Mouse (Mus musculus) adrenal gland, adult 2 months (tissue): Measurements from ENCODE around the gene Ssbp3. TPM values are rescaled to one million over a fixed set of nuclear protein-coding genes. Genes with fewer than 3 reads are reported as not detected.
A peak's percentile ranks its signal among the peaks of the same experiment; 100 is the strongest.

Experiments
- DNase-seq: peaks from one replicate; pipeline ENCODE4 v3.0.0; 2021
- polyA plus RNA-seq: library from polyadenylated mRNA; depleted of rRNA; stranded (reverse); fragments of >200 nt; gene quantifications from 2 replicates; pipeline ENCODE4 v1.2.3, GENCODE M21; 2012
- total RNA-seq, 2 experiments: library from RNA; stranded (reverse); gene quantifications; 2 replicates each; pipeline ENCODE4 v1.2.3; 2021

Ssbp3 gene
- total and polyA plus RNA-seq, 3 experiments = 73.9 to 88.5 (median 85.0) TPM

DNA sequence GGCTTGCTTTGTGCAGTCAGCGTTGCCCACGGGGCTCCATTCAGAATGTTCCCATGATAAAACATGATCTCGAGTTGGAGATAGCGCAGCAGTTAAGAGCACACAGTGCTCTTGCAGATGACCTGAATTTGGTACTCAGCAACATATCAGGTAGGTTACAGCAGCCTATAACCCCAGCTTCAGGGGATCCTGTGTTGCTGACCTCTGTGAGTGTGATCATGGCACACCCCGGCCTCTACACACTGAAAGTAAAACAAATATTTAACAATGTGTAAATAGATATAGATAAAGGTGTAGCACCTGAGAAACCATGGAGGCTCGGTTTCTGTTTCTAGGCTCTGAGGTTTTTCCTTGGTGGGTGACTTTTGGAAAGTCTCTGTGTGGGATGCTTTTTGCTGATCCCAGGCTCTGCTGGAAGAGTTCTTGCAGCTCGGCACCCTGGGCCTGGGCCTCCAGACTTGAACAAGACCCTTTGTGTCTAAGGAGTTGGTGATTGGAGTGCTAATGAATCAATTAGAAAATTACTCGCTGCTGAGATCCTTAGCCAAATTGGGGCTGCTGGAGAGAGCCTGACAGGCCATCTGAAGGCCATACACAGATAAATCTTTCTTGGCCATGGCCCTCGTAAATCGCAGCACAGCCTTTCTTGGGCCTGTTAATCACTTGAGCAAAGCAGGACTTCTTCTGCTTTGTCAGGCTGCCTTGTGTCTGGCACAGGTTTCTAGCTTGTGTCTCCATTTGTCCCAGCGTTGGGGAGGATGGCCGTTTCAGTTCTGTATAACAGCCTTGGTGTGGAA, 49.2 kb downstream of the Ssbp3 start:
- peak; percentile 62 for DNase-seq

DNA sequence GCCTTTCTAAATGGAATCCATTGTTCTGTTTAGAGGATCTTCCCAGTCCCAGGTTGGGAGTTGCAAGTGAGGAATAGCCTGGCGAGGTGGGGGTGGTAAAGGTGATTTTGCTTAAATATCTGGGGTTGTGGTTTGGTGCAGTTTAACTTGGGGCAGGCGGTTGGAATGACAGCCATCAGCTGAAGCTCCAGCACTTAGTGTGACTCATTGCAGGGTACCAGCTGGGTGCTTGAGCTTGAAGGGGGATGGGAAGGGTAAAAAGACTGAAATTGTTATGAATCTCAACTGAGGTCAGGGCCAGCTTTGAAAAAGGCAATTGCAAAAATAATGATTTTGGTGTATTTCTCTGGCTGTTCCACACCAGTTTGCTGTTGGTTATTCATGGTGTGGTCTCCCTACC, 50.0 kb downstream of the Ssbp3 start:
- DNase-seq = no peak

DNA sequence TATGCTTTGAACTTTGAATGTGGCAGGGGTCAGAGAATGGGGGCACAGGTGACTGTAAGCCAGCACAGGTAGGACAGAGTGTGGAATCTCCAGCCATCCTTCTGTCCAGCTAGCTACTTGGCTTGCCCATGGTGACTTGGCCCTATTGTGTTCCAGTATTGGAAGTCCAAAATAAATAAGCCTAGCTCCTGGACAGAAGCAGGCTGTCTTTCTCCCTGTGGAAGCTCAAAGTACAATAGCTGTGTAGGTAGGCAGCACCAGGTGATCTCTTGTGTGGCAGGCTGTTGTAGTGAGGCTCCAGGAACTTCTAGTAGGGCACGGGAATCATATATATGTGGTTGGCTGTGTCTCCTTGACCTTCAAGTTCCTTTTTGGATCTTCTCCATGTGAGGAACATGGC, 50.8 kb downstream of the Ssbp3 start:
- DNase-seq = no peak

DNA sequence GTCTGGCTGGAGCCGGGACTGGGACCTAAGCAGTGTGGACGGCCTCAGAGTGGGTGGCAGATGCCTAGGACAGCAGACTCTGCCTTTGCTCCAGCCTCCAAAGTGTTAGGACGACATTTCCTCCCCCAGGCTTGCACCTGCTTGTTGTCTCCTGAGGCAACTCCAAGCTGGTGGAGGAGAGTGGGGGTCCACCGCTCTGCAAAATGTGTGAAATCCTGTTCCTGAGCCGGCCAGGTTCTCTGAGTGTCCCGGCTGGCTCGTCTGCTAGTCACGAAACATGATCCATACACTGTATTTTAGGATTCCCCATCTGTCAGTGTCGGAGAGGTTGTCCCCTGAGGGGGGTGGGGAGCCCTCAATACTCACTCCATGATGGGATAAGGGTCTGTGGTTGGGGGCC, 53.9 kb downstream of the Ssbp3 start:
- no peak for DNase-seq

DNA sequence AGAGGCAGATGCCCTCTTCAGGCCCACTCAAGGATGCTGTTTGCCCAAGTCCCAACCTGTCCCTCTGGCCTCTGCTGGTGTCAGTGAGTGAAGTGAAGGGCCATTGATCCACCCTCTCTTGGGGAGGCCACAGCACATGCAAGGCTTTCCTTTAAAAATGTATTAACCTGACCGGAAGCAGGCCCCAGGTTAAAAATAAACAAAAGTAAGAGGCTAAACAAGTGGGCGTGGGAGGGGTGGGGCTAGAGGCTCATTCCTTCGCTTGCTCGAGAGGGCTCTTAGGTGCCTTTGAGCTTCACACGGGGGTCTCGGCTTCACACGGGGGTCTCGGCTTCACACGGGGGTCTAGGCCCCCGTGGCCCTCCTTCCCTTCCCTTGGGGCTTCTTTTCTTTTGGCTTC, 54.5 kb downstream of the Ssbp3 start:
- DNase-seq = no peak

DNA sequence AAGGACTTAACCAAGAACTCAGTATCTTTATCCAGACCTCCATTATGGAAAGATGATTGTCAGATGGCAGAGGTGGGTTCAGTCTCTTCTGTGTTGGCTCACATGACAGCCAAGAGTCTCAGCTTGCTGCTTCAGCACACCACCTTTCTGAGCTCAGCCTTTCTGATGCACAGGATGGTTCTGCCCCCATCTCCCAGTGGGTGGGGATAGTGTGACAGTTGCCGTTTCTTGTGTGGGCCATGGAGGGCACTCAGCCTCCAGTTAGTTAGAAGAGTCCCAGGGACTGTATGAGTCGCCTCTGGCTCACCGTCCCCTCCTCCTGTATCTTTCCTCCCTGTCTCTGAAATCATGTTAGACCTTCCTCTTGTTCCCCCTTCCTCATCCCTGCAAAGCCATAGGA, 55.9 kb downstream of the Ssbp3 start:
- DNase-seq = no peak

DNA sequence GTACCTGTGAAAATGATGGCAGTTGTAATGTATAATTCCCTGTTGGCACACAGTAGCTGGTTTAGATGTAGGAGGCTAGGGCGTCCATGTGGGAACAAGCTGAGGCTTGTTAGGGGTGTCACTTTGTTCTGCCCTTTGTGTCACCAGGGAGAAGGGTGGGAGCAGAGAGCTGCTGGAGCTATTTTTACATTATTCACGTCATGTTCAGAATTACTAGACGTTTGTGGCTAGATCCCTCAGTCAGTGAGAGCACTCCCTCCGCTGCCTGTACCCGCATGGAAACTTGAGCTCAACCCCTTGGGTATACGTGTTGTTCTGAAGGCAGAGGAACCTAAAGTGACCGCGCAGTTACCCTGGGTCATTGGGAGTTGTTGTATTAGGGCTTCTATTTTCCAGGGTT, 58.4 kb downstream of the Ssbp3 start:
- no peak for DNase-seq

DNA sequence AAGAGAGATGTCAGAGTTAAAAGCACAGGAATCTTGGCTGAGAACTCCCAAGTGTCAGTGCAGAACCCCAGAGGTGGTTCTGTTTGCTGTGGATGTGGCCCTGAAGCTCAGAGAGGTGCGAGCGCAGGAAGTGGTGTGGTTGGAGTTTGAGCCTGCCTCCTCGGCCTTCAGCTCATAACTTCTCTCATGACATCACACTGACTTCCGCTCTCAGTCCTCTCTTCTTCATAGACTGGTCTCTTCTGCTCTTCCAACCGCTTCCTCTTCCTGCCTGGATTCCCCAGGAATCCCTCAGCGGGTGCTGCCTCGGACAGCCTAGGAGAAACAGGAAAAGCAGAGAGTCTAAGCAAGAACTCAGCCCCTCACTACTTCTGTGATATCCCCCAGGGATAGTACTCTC, 60.3 kb downstream of the Ssbp3 start:
- DNase-seq = no peak

DNA sequence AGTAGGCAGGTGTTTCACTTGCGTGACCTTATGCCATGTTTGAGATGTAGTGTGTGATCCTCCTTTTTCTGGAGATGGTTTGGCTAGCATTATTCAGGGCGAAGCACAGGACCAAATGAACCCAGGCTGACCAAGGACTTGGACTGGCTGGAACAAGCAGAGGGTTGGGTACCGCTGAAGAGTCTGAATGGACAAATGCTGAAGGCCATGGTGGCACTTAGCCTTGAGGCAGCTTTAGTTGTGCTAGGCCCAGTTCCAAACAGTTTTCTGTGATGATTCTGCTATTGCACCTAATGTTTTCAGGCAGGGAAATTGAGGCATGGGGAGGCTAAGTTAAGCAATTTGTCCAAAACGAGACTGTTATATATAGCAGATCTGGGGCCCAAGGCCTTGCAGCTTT, 61.6 kb downstream of the Ssbp3 start:
- peak; percentile 51 for DNase-seq

DNA sequence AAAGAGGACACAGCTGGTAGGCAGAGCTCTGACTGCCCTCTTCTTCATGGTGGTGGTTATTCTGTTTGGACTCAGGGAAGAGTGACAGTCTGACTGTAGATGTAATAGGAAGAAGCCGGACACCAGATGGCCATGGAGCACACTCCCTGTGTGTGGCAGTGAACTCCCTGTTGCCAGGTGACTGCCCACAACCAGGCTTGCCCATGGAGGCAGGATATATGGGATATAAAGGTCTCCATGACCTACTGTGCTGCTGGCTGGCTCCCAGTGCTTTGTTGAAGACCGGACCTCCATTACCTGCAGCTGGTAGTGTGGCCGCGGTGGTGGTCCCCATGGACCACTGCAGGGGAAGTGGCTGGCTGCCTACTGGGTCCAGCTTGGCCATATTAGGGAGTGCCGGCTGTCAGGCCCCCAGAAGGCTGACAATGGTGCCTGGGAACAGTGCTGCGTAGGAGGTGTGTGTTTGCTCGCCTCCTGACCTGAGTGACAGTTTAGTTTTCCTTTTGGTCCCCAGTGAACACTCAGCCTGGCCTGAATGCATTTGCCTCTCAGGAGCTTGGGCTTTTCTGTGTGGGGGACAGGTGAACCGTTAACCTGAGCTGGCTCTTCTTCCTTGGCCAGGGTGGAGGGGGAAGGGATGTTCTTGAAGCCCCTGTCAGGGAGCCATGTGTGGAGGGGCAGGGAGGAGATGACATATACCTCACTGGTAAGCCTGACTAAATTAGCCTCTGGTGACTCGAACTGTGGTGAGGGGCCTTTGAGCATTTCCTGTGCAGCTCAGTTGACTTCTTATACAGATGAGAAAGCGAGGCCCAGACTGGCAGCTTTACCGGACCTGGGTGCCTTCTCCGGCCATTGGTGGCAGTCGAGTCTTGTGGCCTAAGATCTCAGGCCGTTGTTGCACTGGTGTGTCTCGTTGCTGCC, 62.2 kb downstream of the Ssbp3 start:
- DNase-seq = no peak

DNA sequence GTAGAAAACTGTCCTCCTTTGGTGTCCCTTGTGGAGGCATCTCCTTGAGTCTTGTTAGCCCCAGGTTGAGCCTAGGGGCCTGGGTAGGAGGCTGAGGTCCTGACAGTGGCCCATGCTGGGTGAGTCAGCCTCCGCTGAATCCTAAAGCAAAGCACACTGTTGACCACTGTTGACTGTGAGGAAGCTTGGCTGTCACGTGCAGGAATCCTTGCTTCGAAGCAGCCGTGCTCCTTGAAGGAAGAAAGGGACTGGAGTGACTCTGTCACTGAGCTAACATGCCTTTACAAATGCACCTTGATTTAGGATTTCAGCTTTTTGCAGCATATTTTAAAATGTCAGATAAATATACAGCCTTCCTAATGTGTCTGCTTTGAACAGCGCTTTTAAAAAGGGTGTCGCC, 64.8 kb downstream of the Ssbp3 start:
- DNase-seq = no peak

DNA sequence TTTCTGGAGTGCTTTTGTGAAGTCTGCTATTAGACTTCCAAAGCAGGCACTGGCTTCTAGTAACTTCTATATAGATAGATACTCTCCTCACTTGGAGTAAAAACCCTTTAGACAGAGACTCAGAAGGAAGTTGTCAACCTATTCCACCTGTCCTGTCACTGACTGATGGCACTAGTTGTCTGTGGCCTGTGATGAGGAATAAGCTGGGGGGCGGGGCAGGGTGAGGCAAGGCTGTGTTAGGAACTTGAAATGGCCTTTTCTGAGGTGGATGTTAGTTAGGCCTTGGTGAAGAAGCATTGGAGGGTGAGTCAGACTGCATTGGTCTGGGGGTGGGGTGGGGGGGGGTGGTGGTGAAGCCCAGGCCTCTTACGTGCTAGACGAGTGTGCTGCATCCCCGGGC, 65.4 kb downstream of the Ssbp3 start:
- peak; percentile 83 for DNase-seq

DNA sequence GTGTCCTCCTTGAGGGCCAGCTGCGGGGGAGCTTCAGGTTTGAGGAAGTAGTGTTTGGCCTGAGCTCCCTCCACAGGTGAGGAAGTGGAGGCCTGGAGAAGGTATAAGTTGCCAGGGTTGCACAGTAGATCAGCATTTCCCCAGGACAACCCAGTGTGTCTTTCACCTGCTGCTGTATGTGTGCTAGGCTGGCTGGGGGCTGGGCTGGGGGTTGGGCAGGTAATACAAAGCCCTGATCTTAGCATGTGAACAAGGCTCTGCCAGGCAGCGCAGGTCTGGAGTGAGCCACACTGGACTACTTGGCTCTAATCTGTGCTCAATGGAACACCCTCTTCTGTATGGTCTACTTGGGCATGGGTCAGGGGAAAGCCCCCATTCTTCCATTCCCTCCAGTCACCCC, 66.1 kb downstream of the Ssbp3 start:
- DNase-seq = no peak

DNA sequence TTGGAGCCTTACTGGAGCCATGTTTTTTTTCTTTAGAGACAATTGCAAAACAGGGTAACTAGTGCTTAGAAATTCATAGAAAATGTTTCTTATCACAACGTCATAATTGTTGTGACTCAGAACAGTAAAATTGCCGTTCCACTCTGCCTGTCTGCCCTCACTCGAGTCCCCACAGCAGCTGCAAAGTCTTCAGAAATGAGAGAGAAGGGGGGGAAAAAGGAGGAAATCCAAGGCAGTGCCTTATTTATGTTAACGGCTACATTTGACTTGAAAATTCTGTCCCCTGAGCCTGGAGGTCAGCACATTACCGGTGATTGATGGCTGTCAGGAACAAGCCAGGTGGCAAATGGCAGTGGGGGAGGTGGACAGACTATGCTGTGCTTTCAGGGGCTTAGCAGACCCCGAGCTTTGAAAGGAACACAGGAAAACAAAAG, 66.7 kb downstream of the Ssbp3 start:
- no peak for DNase-seq

DNA sequence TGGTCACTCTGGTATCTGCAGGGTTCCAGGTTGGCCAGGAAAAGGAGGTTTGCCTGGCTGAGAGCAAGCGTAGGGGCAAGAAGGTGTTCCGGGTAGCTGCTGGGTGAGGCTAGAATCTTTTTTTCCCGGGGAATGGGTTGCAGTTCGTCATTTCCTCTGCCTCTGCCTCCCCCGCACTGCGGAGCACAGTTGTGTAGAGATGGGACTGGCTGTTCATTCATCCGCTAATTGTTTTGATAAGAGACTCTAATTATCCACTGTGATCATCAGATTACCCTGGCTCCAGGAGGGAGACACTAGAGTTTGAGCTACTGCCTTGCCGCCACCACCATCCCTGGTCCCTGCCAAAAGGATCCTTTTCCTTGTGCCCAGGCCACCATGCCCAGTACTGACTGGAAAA, 67.9 kb downstream of the Ssbp3 start:
- DNase-seq = no peak

DNA sequence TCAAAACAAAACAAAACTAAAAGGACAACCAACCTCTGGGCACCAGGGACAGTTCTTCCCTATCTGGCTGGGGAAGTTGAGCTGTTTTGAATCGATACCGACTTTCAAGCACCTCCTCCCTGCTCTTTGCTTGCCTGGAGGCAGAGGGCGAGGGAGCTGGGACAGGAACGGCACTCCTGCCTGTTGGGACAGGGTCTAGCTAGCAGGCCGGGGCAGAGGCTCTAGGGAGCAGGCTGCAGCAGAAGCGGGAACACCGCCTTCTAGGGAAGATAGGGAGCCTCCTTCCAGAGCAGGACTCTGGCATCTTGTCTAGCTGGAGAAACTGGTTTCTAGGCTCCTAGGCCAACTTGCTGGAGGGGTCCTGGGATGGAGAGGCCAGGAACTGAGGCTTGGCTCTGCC, 70.2 kb downstream of the Ssbp3 start:
- DNase-seq = no peak

DNA sequence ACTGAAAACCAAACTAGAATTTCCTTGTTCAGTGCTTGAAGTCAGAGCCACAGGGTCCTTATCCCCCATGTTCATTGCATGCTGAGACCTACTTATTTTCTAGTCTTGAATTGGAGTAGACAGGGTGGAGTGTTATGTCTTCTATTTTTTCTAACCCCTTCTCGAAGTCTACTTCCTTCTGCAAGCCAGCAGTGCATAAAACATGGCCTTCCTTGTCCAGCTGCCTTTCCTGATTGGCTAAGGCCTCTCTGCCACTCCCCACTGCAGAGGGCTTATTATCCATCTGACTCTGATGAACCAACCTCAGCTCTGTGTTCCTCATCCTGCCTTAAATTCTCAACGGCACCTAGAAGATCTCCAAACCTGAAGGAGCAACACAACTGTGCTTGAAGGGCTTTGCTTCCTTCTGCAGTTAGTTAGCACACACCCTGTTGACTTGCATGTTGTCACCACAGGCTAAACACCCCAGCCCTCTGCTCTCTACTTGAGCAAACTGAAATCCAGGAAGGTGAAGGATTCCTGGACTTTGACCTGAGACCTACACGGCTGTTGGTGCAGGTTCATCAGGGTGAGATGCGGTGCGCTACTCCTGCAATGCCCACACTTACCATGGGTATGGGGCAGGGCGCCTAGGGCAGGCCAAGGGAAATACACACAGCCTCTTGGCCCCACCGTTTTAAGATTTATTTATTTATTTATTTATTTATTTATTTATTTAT, 71.0 kb downstream of the Ssbp3 start:
- no peak for DNase-seq

DNA sequence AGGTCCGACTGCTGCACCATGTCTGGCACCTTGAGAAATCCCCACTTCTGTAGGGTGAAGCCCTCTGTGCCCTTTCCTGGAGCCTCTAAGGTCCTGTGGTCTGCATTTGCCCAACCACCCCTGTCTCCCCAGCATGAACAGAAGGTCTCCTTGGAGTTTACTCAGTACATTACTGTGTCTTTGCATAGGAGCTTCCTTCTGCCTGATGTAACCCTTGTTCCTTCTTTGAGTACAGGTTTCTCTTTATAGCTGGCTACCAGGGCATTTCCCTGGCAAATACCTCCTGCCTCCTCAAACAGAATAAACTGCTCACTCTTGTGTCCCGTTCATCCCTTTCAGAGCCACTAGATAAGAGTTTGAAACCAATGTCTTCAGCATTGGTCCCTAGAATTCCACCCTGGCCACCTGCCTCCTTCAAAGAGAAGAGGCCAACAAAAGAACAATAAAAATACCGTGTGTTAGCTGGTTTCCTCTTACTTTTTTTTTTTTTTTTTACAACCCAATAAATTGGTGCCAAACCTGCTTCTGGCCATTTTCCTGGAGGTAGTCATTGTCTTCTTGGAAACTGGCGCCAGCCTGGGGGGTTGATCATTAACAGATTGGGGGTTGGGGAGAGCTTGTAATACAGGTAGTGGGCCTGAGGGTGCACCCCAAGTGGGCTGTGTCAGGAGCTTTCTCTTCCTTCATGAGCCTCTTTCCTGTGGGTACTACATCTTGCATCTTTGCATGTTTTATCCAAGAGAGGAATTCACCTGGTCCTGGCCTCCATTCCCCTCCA, 72.0 kb downstream of the Ssbp3 start:
- DNase-seq = no peak

DNA sequence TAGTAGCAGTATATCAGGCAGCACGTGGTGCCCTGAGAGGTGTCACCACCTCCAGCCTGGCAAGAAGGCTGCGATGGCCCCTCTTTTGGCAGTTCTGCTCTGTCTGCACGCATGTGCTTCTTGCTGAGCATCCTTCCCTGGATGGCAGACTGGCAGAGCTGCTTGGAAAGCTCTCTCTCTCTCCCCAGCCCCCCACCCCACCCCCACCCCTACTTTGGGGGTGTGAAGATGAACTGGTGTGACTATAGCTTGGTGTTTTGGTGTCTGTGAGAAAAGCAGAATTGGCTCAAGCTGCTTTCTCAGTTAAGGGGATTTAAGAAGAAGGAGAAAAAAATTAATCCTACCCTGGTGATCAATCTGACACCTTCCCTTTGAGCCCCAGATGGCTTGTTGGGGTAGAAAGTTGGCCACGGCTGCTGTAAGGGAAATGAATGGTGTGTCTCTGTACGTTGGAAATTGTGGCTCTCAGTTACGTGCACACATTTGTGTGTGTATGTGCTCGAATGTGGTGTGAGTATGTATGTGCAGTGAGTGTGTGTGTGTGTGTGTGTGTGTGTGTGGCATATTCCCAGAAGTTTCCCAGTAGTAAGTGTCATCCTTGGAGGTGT, 73.5 kb downstream of the Ssbp3 start:
- DNase-seq = no peak

DNA sequence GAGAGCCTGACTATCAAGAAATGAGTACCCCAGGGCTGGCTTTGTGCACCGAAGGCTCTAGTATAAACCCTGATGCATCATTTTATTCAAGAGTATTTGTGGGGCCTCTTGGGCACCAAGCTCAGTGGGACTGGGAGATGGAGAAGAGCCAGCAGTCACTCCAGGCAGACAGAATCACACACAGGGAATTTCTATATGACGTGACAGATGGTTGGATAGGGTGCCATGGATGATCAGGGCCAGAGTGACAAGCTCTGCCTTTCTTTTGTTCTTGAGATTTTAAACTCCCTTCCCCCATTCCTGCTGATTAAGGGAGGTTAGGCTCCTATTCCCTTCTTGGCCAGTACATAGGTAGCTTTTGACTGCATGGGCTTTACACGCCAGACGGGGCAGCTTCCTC, 74.8 kb downstream of the Ssbp3 start:
- no peak for DNase-seq
